In the genomic region with DNA sequence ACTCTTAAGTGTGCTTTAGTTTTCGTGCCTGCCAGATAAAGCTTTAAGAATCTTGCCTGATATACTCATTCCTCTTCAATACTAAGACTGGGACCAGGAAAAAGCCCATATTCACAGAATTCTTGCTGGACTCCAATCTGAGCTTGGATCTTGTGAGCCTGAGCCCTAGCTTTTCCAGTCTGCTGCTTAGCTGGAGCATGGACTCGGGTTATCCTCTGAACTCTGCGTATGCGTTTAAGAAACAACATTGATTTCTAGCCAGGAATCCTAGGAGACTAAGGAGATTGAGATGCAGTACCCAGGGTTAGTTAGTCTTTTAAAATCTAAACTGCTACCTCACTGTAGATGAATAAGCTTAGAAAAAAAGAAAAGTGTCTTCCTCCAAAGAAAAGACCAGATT, we compare ENCODE assay signal across 24 mouse cellular contexts. TPM values are rescaled to one million over a fixed set of nuclear protein-coding genes. Genes with fewer than 3 reads are reported as not detected.
DNase-seq lines count a peak whose midpoint lies in the region; ATAC-seq lines count a peak whose summit lies in the region.
"Had no signal": no experiment of that assay in that cellular context is flagged by ENCODE, and none has a peak within 500 bp of the region (broad histone marks: within the 10 kb centered on the region; RNA-seq: fewer than 3 reads in every experiment).

No protein-coding gene starts in this region.

- 88% methylated on average over 4 of the region's 4 CpGs for WGBS in kidney, embryonic 15.5 days
- WGBS in kidney, embryonic 14.5 days = 86% methylated on average over 4 of the region's 4 CpGs

- peak; percentile 44 for DNase-seq in kidney, adult 11 months
- DNase-seq in kidney, postnatal 4 days = no peak
- peak; percentile 19 to 70 for DNase-seq in kidney, adult 8-10 months
- peak; percentile 19 for DNase-seq in kidney, postnatal 14 days
- peak; percentile 26 to 64 for DNase-seq in kidney, postnatal 36 days
- DNase-seq: adrenal gland, adult 8-10 months; adrenal gland, postnatal 14 days; adrenal gland, postnatal 36 days; B cell, adult 2 months; cerebellum, adult 11-12 months; cerebellum, adult 2 months; cerebellum, adult 9-10 months; cerebellum, postnatal 10 days; cerebellum, postnatal 25 days had no signal

- no peak overlapping the region for H3K9ac ChIP-seq in kidney, embryonic 15.5 days
- no peak overlapping the region for H3K9ac ChIP-seq in kidney, embryonic 14.5 days (ENCODE audit: low read depth, low read length)
- H3K9ac ChIP-seq: embryonic facial prominence, embryonic 12.5 days; forebrain, embryonic 13.5 days had no signal

- H3K4me3 ChIP-seq in kidney, embryonic 15.5 days (replicated peaks) = no peak overlapping the region
- no peak overlapping the region for H3K4me3 ChIP-seq in kidney, embryonic 14.5 days (ENCODE audit: low read length)
- H3K4me3 ChIP-seq: embryonic facial prominence, embryonic 10.5 days; embryonic facial prominence, embryonic 12.5 days; forebrain, embryonic 13.5 days had no signal

- H3K27me3 ChIP-seq in kidney, embryonic 15.5 days = no peaks in the 10 kb centered on the region
- no peaks in the 10 kb centered on the region for H3K27me3 ChIP-seq in kidney, embryonic 14.5 days (ENCODE audit: control insufficient read depth, insufficient read depth, low read length)
- H3K27me3 ChIP-seq: CH12.LX; embryonic facial prominence, embryonic 12.5 days; forebrain, embryonic 13.5 days; Patski had no signal

- H3K27ac ChIP-seq in kidney, embryonic 15.5 days = no peak overlapping the region
- no peak overlapping the region for H3K27ac ChIP-seq in kidney, embryonic 14.5 days (ENCODE audit: low read depth, low read length)
- H3K27ac ChIP-seq: embryonic facial prominence, embryonic 10.5 days; embryonic facial prominence, embryonic 12.5 days; forebrain, embryonic 13.5 days had no signal

- H3K36me3 ChIP-seq in kidney, embryonic 15.5 days = no peaks in the 10 kb centered on the region
- H3K36me3 ChIP-seq in kidney, embryonic 14.5 days (ENCODE audit: control insufficient read depth, insufficient read depth, low read length) = no peaks in the 10 kb centered on the region
- H3K36me3 ChIP-seq: embryonic facial prominence, embryonic 10.5 days; embryonic facial prominence, embryonic 12.5 days; G1E had no signal

- no peaks in the 10 kb centered on the region for H3K9me3 ChIP-seq in kidney, embryonic 15.5 days (replicated peaks)
- H3K9me3 ChIP-seq in kidney, embryonic 14.5 days (ENCODE audit: control insufficient read depth, low read length) = no peaks in the 10 kb centered on the region
- H3K9me3 ChIP-seq: embryonic facial prominence, embryonic 10.5 days; embryonic facial prominence, embryonic 12.5 days; forebrain, embryonic 13.5 days; G1E had no signal

- ATAC-seq in kidney, embryonic 15.5 days (replicated peaks; ENCODE audit: low FRiP score) = no peak
- no peak for ATAC-seq in kidney, embryonic 14.5 days (ENCODE audit: low FRiP score, low TSS enrichment)
- ATAC-seq: activated CD4-positive, CD25-positive, alpha-beta regulatory T cell, adult 4 months; CD4-positive, CD25-positive, alpha-beta regulatory T cell, adult 4 months; forebrain, embryonic 13.5 days; Patski had no signal

- no peaks in the 10 kb centered on the region for H3K4me1 ChIP-seq in kidney, embryonic 15.5 days
- H3K4me1 ChIP-seq in kidney, embryonic 14.5 days (ENCODE audit: control insufficient read depth, insufficient read depth, low read length) = no peaks in the 10 kb centered on the region
- H3K4me1 ChIP-seq: embryonic facial prominence, embryonic 10.5 days; embryonic facial prominence, embryonic 12.5 days; forebrain, embryonic 13.5 days had no signal

- H3K4me2 ChIP-seq in kidney, embryonic 15.5 days = no peak overlapping the region
- H3K4me2 ChIP-seq in kidney, embryonic 14.5 days (replicated peaks; ENCODE audit: low read depth, low read length) = no peak overlapping the region
- H3K4me2 ChIP-seq: embryonic facial prominence, embryonic 12.5 days; forebrain, embryonic 13.5 days had no signal

RNA-seq across cellular contexts. Expression of gene Cldn1, which starts 20.9 kb away (rescaled TPM):
- 34.8 and 35.6 TPM in 2 replicates for polyA plus RNA-seq in kidney, embryonic 15.5 days (2015; fragmentation: Nextera tagmentation; extraction: Ambion mirVana)
- 22.2 and 32.5 TPM in 2 replicates for polyA plus RNA-seq in kidney, embryonic 14.5 days (2014; fragmentation: Nextera tagmentation; extraction: Ambion mirVana)
- polyA plus RNA-seq: activated CD4-positive, CD25-positive, alpha-beta regulatory T cell, adult 4 months; CD4-positive, CD25-positive, alpha-beta regulatory T cell, adult 4 months; G1E had no signal

Comparison
In these comparisons a context has a peak if more than half of its experiments do, and no peak if none do; other contexts are left out.
1. DNase-seq: peak in kidney, adult 11 months (single experiment), kidney, adult 8-10 months (2 of 2), kidney, postnatal 14 days (single experiment) and kidney, postnatal 36 days (2 of 2); none in kidney, postnatal 4 days (0 of 2).